Mouse (Mus musculus) midbrain, embryonic 12.5 days (tissue): Measurements from ENCODE around the gene Trp53i13. TPM values are rescaled to one million over a fixed set of nuclear protein-coding genes. Genes with fewer than 3 reads are reported as not detected.

ENCODE experiments used
- ATAC-seq: fragments of 200-750 bp; cut with Nextera tagmentation; 2 replicates; pipeline ENCODE4 v1.8.0; 2017; ENCODE audit warnings: low read depth, moderate TSS enrichment, moderate library complexity; ENCODE audit not compliant: low FRiP score
- H3K27ac ChIP-seq: fragments of 300-500 bp; sonication (generic); replicated peaks from 2 replicates; pipeline ENCODE4 v1.5.1; 2016; ENCODE audit warnings: mild to moderate bottlenecking
- H3K27me3 ChIP-seq: fragments of 300-500 bp; sonication (generic); 2 replicates; pipeline ENCODE4 v1.6.1; 2016; ENCODE audit warnings: mild to moderate bottlenecking
- H3K36me3 ChIP-seq: fragments of 300-500 bp; sonication (generic); 2 replicates; pipeline ENCODE4 v1.6.1; 2016
- H3K4me1 ChIP-seq: fragments of 300-500 bp; sonication (generic); 2 replicates; pipeline ENCODE4 v1.6.1; 2016
- H3K4me2 ChIP-seq: fragments of 300-500 bp; sonication (generic); replicated peaks from 2 replicates; pipeline ENCODE4 v1.6.1; 2016; ENCODE audit warnings: mild to moderate bottlenecking, moderate library complexity
- H3K4me3 ChIP-seq: fragments of 300-500 bp; sonication (generic); 2 replicates; pipeline ENCODE4 v1.5.1; 2016; ENCODE audit warnings: mild to moderate bottlenecking
- H3K9ac ChIP-seq: fragments of 300-500 bp; sonication (generic); replicated peaks from 2 replicates; pipeline ENCODE4 v1.6.1; 2016; ENCODE audit warnings: mild to moderate bottlenecking, moderate library complexity
- H3K9me3 ChIP-seq: fragments of 300-500 bp; sonication (generic); 2 replicates; pipeline ENCODE4 v1.6.1; 2016; ENCODE audit warnings: mild to moderate bottlenecking
- WGBS: fragments of 180-500 bp; shearing (Covaris S2); methylation state at CpG from one replicate; pipeline ENCODE4 v1.1.7; 2016; 5-methylcytosine and 5-hydroxymethylcytosine counted together
- polyA plus RNA-seq: library from polyadenylated mRNA; unstranded; fragments of >200 nt; fragmentation: Nextera tagmentation; extraction: Ambion mirVana; gene quantifications from 2 replicates; pipeline ENCODE4 v1.2.1, GENCODE M21; 2016

Trp53i13 gene
- polyA plus RNA-seq, 1 experiment from 2014 or later: 28.8 TPM

DNA sequence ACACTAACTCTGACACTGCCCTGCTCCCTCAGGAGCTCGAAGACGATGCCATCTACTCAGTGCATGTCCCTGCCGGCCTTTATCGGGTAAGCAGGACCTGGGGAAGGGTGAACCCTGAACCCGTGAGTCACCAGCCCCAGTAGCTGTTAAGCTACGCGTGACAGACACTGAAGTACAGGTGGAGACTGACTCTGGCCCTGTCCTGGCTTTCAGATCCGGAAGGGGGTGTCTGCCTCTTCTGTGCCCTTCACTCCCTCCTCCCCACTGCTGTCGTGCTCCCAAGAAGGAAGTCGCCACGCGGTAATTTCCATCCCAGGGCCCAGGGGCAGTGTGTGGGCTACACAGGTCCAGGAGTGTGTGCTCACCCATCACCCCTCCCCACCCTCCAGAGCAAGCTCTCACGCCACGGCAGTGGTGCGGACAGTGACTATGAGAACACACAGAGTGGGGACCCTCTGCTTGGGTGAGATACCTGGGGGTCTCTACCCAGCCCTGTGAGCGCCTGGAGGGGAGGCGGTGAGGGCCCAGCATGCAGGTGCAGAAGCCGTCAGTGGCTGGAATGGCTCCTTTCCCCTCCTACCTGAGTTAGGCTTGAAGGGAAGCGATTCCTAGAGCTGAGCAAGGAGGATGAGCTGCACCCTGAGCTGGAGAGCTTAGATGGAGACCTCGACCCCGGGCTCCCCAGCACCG, 10.3 kb downstream of the Trp53i13 start:
- H3K9me3 ChIP-seq: no peaks in the 10 kb centered on the region
- no peak for ATAC-seq
- no peak overlapping the region for H3K4me3 ChIP-seq
- no peak overlapping the region for H3K9ac ChIP-seq
- no peak overlapping the region for H3K27ac ChIP-seq
- peaks cover 16% of the 10 kb centered on the region for H3K4me1 ChIP-seq
- H3K36me3 ChIP-seq: peaks cover 64% of the 10 kb centered on the region
- H3K4me2 ChIP-seq: no peak overlapping the region
- H3K27me3 ChIP-seq: no peaks in the 10 kb centered on the region; the same call in 1 of the 2 replicates
- 92% methylated on average over 22 of the region's 22 CpGs for WGBS

- H3K36me3 ChIP-seq: peaks cover 75% of the 10 kb centered on the region
- no peak overlapping the region for H3K4me2 ChIP-seq
- no peaks in the 10 kb centered on the region; the same call in 1 of the 2 replicates for H3K27me3 ChIP-seq
- ATAC-seq: no peak
- H3K4me3 ChIP-seq: no peak overlapping the region
- H3K4me1 ChIP-seq: peaks cover 21% of the 10 kb centered on the region
- H3K9me3 ChIP-seq: no peaks in the 10 kb centered on the region
- H3K9ac ChIP-seq: no peak overlapping the region
- 96% methylated on average over 19 of the region's 19 CpGs for WGBS
- no peak overlapping the region for H3K27ac ChIP-seq
Measured at GRCm38 (mm10) chr11:77504377-77504776, 11.4 kb downstream of the Trp53i13 start.

GRCm38 (mm10) chr11:77503511-77503910, 12.3 kb downstream of the Trp53i13 start:
- ATAC-seq: no peak
- H3K27ac ChIP-seq: no peak overlapping the region
- H3K4me3 ChIP-seq: no peak overlapping the region
- no peaks in the 10 kb centered on the region; the same call in 1 of the 2 replicates for H3K27me3 ChIP-seq
- WGBS: 70% methylated on average over 3 of the region's 3 CpGs
- no peak overlapping the region for H3K9ac ChIP-seq
- H3K4me1 ChIP-seq: peaks cover 21% of the 10 kb centered on the region
- no peak overlapping the region for H3K4me2 ChIP-seq
- H3K36me3 ChIP-seq: peaks cover 81% of the 10 kb centered on the region
- no peaks in the 10 kb centered on the region for H3K9me3 ChIP-seq

- no peaks in the 10 kb centered on the region for H3K9me3 ChIP-seq
- H3K4me1 ChIP-seq: peaks cover 25% of the 10 kb centered on the region
- H3K27ac ChIP-seq: no peak overlapping the region
- H3K4me2 ChIP-seq: no peak overlapping the region
- H3K9ac ChIP-seq: 0 out of 2 replicates have a peak overlapping the region, but pooled peaks have one; percentile 6
- no peak overlapping the region for H3K4me3 ChIP-seq
- peaks cover 78% of the 10 kb centered on the region for H3K36me3 ChIP-seq
- 88% methylated on average over 6 of the region's 6 CpGs for WGBS
- ATAC-seq: no peak
- no peaks in the 10 kb centered on the region for H3K27me3 ChIP-seq
Measured at GRCm38 (mm10) chr11:77502481-77502880, 13.3 kb downstream of the Trp53i13 start.

- WGBS: 93% methylated on average over 4 of the region's 4 CpGs
- Histone ChIP-seq H3K4me1 (peaks cover 30% of the 10 kb centered on the region), H3K4me3 (no peak overlapping the region), H3K36me3 (peaks cover 73% of the 10 kb centered on the region), H3K27me3 (no peaks in the 10 kb centered on the region), H3K9ac (no peak overlapping the region), H3K4me2 (no peak overlapping the region), H3K27ac (no peak overlapping the region), H3K9me3 (no peaks in the 10 kb centered on the region)
- ATAC-seq: no peak
Measured at GRCm38 (mm10) chr11:77501971-77502370, 13.8 kb downstream of the Trp53i13 start.

GRCm38 (mm10) chr11:77501392-77501791, 14.4 kb downstream of the Trp53i13 start:
- ATAC-seq: no peak
- H3K36me3 ChIP-seq: peaks cover 67% of the 10 kb centered on the region
- H3K4me3 ChIP-seq: no peak overlapping the region
- no peaks in the 10 kb centered on the region for H3K27me3 ChIP-seq
- no peak overlapping the region for H3K9ac ChIP-seq
- WGBS: 21% methylated on average over 5 of the region's 5 CpGs
- no peak overlapping the region for H3K27ac ChIP-seq
- H3K4me2 ChIP-seq: no peak overlapping the region
- peaks cover 33% of the 10 kb centered on the region for H3K4me1 ChIP-seq
- H3K9me3 ChIP-seq: no peaks in the 10 kb centered on the region

- H3K36me3 ChIP-seq: peaks cover 60% of the 10 kb centered on the region
- WGBS: 84% methylated on average over 17 of the region's 17 CpGs
Measured at GRCm38 (mm10) chr11:77500361-77501325, 15.1 kb downstream of the Trp53i13 start.

DNA sequence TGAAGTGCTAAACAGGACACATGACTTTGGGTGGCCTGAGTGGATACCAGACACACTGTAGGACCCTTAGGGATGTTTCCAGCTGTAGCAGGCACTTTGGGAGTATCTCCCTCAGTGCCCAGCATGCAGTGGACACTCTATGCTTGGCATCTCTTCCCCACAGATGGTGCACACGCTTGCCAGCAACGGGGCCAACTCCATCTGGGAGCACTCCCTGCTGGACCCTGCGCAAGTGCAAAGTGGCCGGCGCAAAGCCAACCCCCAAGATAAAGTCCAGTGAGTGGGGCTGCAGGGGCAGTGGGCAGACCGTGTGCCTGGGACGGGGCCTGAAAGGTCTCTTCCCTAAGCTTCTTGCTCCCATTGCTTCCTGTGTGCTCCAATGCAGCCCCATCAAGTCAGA, 16.4 kb downstream of the Trp53i13 start:
- WGBS: 92% methylated on average over 7 of the region's 7 CpGs
- H3K9me3 ChIP-seq: no peaks in the 10 kb centered on the region
- no peak for ATAC-seq
- H3K27me3 ChIP-seq: no peaks in the 10 kb centered on the region
- H3K36me3 ChIP-seq: peaks cover 47% of the 10 kb centered on the region
- no peak overlapping the region for H3K9ac ChIP-seq
- H3K27ac ChIP-seq: no peak overlapping the region
- H3K4me2 ChIP-seq: no peak overlapping the region
- H3K4me3 ChIP-seq: no peak overlapping the region
- peaks cover 49% of the 10 kb centered on the region for H3K4me1 ChIP-seq

More at GRCm38 (mm10) chr11:77500361-77501325, 15.1 kb downstream of the Trp53i13 start:
- Histone ChIP-seq H3K9ac (no peak overlapping the region), H3K4me3 (no peak overlapping the region), H3K27me3 (no peaks in the 10 kb centered on the region), H3K9me3 (no peaks in the 10 kb centered on the region), H3K27ac (peak overlapping the region; percentile 40; the same call in 1 of the 2 replicates), H3K4me2 (no peak overlapping the region), H3K4me1 (peaks cover 36% of the 10 kb centered on the region)
- no peak for ATAC-seq

DNA sequence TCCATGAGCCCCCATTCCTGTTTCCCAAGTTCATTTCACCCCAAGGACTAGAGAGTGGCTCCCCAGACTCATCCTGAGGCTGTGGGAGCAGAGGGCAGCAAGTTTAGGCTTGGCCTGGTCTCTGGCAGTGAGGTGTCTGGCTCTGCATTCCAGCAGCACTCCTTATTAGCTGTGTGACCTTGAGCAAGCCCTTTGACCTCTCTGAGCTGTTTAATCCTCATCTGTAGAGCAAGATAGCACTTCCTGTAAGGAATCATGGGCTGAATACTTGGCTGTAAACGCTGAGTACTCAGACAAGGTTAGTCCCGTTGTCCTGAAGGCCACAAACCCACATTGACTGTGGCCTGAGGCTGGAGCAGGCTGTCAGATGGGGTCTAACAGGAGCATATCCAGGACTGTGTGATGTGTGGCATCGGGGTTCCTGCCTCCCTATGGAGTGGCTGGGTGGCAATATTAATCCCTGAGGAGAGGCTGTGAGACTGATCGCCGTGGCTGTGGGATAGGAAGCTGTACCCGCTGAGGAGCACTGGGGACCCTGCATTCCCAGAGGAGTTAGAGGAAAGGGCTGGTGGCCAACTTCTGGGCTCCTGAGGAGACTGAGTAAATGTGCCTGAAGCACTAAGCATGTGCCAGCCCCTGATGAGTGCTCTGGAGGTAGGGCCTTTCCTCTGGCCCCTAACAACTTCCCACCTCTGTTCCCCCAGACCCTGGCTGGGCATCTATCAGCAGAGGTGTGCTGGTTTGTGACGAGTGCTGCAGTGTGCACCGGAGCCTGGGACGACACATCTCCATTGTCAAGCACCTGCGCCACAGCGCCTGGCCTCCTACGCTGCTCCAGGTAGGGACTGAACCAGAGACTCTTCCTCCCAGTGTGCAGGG, 17.3 kb downstream of the Trp53i13 start:
- WGBS: 67% methylated on average over 12 of the region's 12 CpGs
- Histone ChIP-seq H3K4me3 (no peak overlapping the region), H3K4me1 (peaks cover 56% of the 10 kb centered on the region), H3K9me3 (no peaks in the 10 kb centered on the region), H3K4me2 (no peak overlapping the region), H3K9ac (0 out of 2 replicates have a peak overlapping the region, but pooled peaks have one; percentile 0), H3K27me3 (no peaks in the 10 kb centered on the region), H3K36me3 (peaks cover 38% of the 10 kb centered on the region), H3K27ac (peak overlapping the region; percentile 22; the same call in 1 of the 2 replicates)
- no peak for ATAC-seq

GRCm38 (mm10) chr11:77497851-77498250, 17.9 kb downstream of the Trp53i13 start:
- H3K4me3 ChIP-seq: no peak overlapping the region
- peak overlapping the region; percentile 22; the same call in 1 of the 2 replicates for H3K27ac ChIP-seq
- H3K9ac ChIP-seq: no peak overlapping the region
- WGBS: 18% methylated on average over 4 of the region's 4 CpGs
- no peaks in the 10 kb centered on the region for H3K9me3 ChIP-seq
- H3K4me1 ChIP-seq: peaks cover 56% of the 10 kb centered on the region
- no peak overlapping the region for H3K4me2 ChIP-seq
- H3K36me3 ChIP-seq: peaks cover 32% of the 10 kb centered on the region
- H3K27me3 ChIP-seq: no peaks in the 10 kb centered on the region
- ATAC-seq: no peak

DNA sequence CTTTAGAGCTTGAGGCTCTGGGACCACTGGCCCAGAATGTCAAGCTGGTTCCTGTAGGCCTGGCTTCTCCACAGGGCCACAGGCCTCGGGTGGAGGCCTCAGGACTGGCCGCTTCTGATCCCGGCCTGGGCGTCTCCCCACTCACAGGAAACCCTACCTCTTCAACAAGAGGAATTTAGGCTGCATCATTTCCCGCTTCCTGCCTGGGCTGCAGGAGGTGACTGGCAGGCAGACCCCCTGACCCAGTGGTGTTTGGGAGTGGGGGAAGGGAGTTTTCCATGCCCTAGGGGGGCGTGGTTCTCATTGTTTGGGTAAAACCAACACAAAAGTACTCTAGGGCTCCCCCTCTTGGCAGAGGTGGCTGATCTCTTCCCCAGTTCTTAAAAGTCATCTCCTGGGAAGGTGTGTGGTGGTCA, 18.4 kb downstream of the Trp53i13 start:
- no peak for ATAC-seq
- Histone ChIP-seq H3K27ac (peak overlapping the region; percentile 12; the same call in 1 of the 2 replicates), H3K9ac (no peak overlapping the region), H3K4me1 (peaks cover 61% of the 10 kb centered on the region), H3K27me3 (no peaks in the 10 kb centered on the region), H3K36me3 (peaks cover 27% of the 10 kb centered on the region), H3K9me3 (no peaks in the 10 kb centered on the region), H3K4me2 (no peak overlapping the region), H3K4me3 (no peak overlapping the region)
- 9% methylated on average over 6 of the region's 6 CpGs for WGBS
